Mouse (Mus musculus) left cerebral cortex, adult 11 months (tissue): Measurements from ENCODE around the gene Olfr518.

Experiments used
- DNase-seq: peaks from one replicate; pipeline ENCODE4 v3.0.0; 2022; ENCODE audit warnings: low spot score

The Olfr518 gene

GRCm38 (mm10) chr7:108884906-108885305 is at the start of gene Olfr518:
Gene Olfr518 (minus strand): TSS chr7:108885006.
- no peak for DNase-seq

- peak; percentile 98 for DNase-seq
These were observed 49.3 kb upstream of the Olfr518 start, which contains the start of gene Eif3f for GRCm38 (mm10) chr7:108933794-108934731. Gene Eif3f (plus strand): TSS chr7:108934417.

GRCm38 (mm10) chr7:108929726-108930393 is 45.1 kb upstream of the Olfr518 start, which contains the start of gene Nlrp10:
Gene Nlrp10 (minus strand): TSS chr7:108930178.
- DNase-seq, result no peak

GRCm38 (mm10) chr7:108928280-108929188 is 43.7 kb upstream of the Olfr518 start:
- no peak for DNase-seq

- DNase-seq, result no peak
These were observed 42.2 kb upstream of the Olfr518 start for GRCm38 (mm10) chr7:108927043-108927442.

GRCm38 (mm10) chr7:108903969-108904368 is 19.2 kb upstream of the Olfr518 start:
- DNase-seq, result no peak

GRCm38 (mm10) chr7:108894320-108894719 is 9.5 kb upstream of the Olfr518 start, which contains the start of gene Olfr519:
Gene Olfr519 (minus strand): TSS chr7:108894420.
- DNase-seq, result no peak

- DNase-seq, result no peak
These were observed 12.5 kb downstream of the Olfr518 start, which contains the start of gene Olfr517 for GRCm38 (mm10) chr7:108872279-108872678. Gene Olfr517 (minus strand): TSS chr7:108872379.

GRCm38 (mm10) chr7:108850429-108850828 is 34.4 kb downstream of the Olfr518 start, which contains the start of gene Olfr516:
Gene Olfr516 (minus strand): TSS chr7:108850529.
- no peak for DNase-seq
